Mouse (Mus musculus) spleen, adult 2 months (tissue): ENCODE data around the gene Tbc1d10a. TPM values are rescaled to one million over a fixed set of nuclear protein-coding genes. Genes with fewer than 3 reads are reported as not detected.

Experiments used
- DNase-seq, 2 experiments: peaks; one replicate each; pipeline versions ENCODE4 v3.0.0 to v3.0.0-alpha.2; 2012 to 2021; ENCODE audit warnings: low spot score in 2 of 2, low read depth in 1 of 2
- H3K27ac ChIP-seq: fragments of 200-500 bp; 2 replicates; pipeline ENCODE4 v1.5.1; 2012; ENCODE audit warnings: low read length, inconsistent platforms; ENCODE audit not compliant: insufficient read depth
- H3K27me3 ChIP-seq: fragments of 200-500 bp; 2 replicates; pipeline ENCODE4 v1.6.1; 2012; ENCODE audit warnings: mild to moderate bottlenecking, moderate library complexity, low read length, inconsistent platforms; ENCODE audit not compliant: control insufficient read depth, insufficient read depth
- H3K36me3 ChIP-seq: fragments of 200-500 bp; 2 replicates; pipeline ENCODE4 v1.6.1; 2012; ENCODE audit warnings: mild to moderate bottlenecking, low read length, inconsistent platforms; ENCODE audit not compliant: control insufficient read depth, insufficient read depth
- H3K4me1 ChIP-seq: fragments of 200-500 bp; 2 replicates; pipeline ENCODE4 v1.6.1; 2011; ENCODE audit warnings: inconsistent platforms; ENCODE audit not compliant: control insufficient read depth, insufficient read depth, insufficient read length
- H3K4me3 ChIP-seq: fragments of 200-500 bp; 2 replicates; pipeline ENCODE4 v1.5.1; 2011; ENCODE audit warnings: mild to moderate bottlenecking, inconsistent platforms; ENCODE audit not compliant: insufficient read depth, insufficient read length; ENCODE audit errors: extremely low read depth
- CTCF ChIP-seq: fragments of 200-500 bp; IDR thresholded peaks from 2 replicates; pipeline ENCODE4 v1.5.1; 2011; ENCODE audit warnings: mild to moderate bottlenecking, inconsistent platforms; ENCODE audit not compliant: insufficient read depth, insufficient read length, insufficient replicate concordance; ENCODE audit errors: extremely low read depth
- POLR2A ChIP-seq: fragments of 200-500 bp; IDR thresholded peaks from 2 replicates; pipeline ENCODE4 v1.6.1; 2011; ENCODE audit warnings: low read depth, low read length, inconsistent platforms
- WGBS: fragments of 180-500 bp; shearing (Covaris S2); methylation state at CpG from one replicate; pipeline ENCODE4 v1.1.7; 2018; 5-methylcytosine and 5-hydroxymethylcytosine counted together
- polyA plus RNA-seq: library from polyadenylated mRNA; depleted of rRNA; stranded (reverse); fragments of >200 nt; gene quantifications from 2 replicates; pipeline ENCODE4 v1.2.3, GENCODE M21; 2012

Tbc1d10a gene
- polyA plus RNA-seq, 1 experiment = 46.7 TPM

DNA sequence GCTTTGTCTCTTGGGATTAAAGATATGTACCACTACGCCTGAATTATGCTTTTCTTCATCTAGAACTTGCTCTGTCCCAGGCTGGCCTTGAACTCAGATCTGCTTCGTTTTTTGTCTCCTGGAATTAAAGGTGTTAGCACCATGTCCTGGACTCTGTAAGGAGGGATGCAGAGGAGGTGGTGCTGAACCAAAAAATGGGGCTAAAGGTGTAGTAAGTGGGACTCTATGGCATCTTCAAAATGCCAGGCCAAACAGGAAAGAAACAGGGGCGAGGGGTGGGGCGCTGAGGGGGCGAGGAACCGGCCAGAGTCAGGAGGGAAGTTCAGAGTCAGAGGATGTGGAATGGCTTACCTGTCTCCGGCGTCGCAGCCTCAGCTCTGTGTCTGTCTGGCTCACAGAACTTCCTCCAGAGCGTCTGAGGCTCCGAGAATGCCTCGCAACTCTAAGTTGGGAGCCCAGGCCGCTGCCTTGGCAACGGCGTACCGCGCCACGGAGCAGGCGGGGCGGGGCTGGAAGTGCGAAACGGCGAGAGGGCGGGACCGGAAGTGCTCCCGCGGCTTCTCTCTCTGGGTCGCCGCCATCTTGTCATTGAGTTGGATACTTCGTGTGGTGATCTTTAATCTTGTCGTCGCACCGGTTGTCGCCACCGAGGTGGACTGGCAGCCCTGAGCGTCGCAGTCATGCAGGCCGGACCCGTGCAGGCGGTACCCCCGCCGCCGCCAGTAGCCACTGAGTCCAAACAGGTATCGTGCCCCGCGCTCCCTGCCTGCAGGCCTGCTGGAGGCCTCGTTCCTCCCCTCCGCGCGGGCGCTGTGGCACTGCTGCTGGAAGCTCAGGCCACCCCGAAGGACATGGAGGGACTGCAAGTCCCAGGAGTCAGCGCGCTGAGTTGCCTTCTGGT lies 26.5 kb upstream of the Tbc1d10a start, which contains the start of the genes Ccdc157 and Sf3a1:
Gene Ccdc157 (minus strand): TSS at position 486 of the 901 bp plus-strand sequence.
Gene Sf3a1 (plus strand): TSS at position 543 of the 901 bp plus-strand sequence.
- 2% methylated on average over 54 of the region's 54 CpGs for WGBS

DNA sequence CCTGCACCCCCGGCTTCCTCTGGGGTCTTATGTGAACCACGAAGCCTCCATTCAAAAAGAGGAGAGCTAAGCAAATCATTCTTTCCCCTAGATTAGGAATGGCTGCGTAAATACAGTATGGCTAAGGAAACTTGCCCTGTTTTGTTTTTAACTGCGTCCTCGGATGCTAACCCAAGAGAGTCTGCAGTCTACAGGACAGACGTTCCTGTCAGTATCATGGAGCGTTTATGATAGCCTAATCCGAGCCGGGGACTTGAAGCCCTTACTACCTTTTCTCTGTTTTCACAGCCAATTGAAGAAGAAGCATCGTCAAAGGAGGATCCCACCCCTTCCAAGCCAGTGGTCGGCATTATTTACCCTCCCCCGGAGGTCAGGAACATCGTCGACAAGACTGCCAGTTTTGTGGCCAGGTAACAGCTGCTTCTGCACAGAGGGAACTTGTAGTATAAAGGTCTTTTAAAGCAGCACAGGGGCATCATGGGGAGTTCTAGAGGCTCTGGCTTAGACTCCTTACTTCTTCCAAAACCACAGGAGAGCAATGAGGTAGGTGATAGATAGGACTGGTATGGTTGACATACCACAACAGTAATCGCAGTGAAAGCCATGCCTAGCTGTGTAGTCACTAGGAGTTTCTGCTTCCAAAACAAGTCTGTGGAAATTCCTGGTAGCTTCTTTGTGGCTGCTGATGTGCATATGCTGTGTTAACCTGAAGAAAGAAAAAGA lies 25.7 kb upstream of the Tbc1d10a start:
- TF ChIP-seq CTCF (no peak), POLR2A (no peak)
- Histone ChIP-seq H3K36me3 (peaks cover 24% of the 10 kb centered on the region), H3K27me3 (no peaks in the 10 kb centered on the region), H3K4me1 (no peaks in the 10 kb centered on the region; the same call in 1 of the 2 replicates), H3K27ac (no peak overlapping the region), H3K4me3 (peak overlapping the region; percentile 87)
- WGBS = 5% methylated on average over 15 of the region's 15 CpGs
- no peak for DNase-seq

More for the DNA sequence above, 26.5 kb upstream of the Tbc1d10a start, which contains the start of the genes Ccdc157 and Sf3a1:
- DNase-seq = peak; percentile 79 to 93
- H3K27me3 ChIP-seq = no peaks in the 10 kb centered on the region
- no peak for TF ChIP-seq CTCF
- 0 out of 2 replicates have a peak, but pooled peaks have one; percentile 5 for TF ChIP-seq POLR2A
- peaks cover 18% of the 10 kb centered on the region for H3K36me3 ChIP-seq
- peak within 1 kb of the TSS; percentile 62 for H3K27ac ChIP-seq
- peak within 1 kb of the TSS; percentile 87 for H3K4me3 ChIP-seq
- H3K4me1 ChIP-seq = no peaks in the 10 kb centered on the region; the same call in 1 of the 2 replicates

DNA sequence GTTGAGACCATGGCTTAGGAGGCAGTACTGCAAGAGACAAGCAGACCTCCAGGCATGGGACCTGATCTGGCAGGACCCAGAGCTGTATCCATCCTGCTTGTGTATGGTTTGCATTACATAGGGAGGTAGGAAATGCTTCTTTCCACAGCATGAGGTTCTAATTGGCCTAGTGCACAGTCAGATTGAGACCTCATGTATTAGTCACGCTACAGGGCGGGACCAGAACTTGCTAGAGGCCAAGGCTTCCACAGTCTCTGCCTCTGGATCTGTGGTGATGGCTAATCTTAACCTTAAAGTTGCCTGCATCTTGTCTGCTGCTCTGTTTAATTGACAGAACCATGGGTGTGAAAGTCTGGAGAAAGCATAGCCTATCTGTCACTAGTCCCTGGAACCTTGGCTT lies 21.9 kb upstream of the Tbc1d10a start:
- DNase-seq = no peak
- H3K27ac ChIP-seq = no peak overlapping the region
- TF ChIP-seq POLR2A (no peak), CTCF (no peak)
- 97% methylated on average over 2 of the region's 2 CpGs for WGBS
- no peak overlapping the region for H3K4me3 ChIP-seq
- no peaks in the 10 kb centered on the region for H3K27me3 ChIP-seq
- peaks cover 50% of the 10 kb centered on the region for H3K36me3 ChIP-seq
- no peaks in the 10 kb centered on the region; the same call in 1 of the 2 replicates for H3K4me1 ChIP-seq

DNA sequence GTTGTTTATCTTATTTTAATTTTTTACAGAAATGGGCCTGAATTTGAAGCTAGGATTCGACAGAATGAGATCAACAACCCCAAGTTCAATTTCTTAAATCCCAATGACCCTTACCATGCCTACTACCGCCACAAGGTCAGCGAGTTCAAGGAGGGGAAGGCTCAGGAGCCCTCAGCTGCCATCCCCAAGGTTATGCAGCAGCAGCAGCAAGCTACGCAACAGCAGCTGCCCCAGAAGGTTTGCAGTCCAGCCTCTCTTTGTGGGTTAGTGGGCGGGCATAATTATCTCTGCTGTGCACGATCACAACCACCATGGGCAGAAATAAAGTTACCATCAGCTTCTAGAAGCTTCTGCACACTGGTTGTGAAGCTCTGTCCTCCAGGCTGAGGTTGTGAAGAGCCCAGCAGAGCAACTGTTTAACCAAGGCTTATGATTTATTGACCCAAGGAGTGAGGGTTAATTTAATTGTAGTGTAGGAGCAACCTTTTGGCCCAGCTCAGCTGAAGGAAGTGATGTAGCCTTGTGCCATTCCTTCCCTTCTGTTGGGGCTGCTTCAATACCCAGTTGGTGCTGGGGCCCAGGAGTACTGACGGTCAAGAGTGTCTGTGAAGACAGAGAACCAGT lies 20.0 kb upstream of the Tbc1d10a start:
- 89% methylated on average over 7 of the region's 7 CpGs for WGBS
- Histone ChIP-seq H3K27ac (no peak overlapping the region), H3K36me3 (peaks cover 65% of the 10 kb centered on the region), H3K27me3 (no peaks in the 10 kb centered on the region), H3K4me3 (no peak overlapping the region), H3K4me1 (no peaks in the 10 kb centered on the region)
- TF ChIP-seq POLR2A (no peak), CTCF (no peak)
- DNase-seq = no peak

DNA sequence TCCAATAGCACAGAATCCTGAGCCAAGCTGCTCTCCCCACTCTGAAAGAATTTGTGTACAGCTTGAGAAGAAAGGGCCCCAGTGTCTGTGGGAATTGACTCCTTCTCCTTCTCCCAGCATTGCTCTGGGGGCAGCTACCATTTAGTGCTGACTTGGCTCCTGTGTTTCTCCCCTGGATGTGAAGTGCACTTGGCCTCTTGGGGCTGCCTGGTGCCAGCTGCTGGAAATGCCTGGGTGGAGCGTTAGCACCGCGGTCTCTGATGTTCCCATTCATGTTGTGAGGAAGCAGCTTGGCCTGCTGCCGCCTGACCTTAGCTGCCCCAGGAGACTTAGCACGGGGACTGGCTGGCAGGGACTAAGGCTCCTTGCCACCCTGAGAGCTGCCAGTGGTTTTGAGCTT lies 12.0 kb upstream of the Tbc1d10a start:
- Histone ChIP-seq H3K27me3 (no peaks in the 10 kb centered on the region), H3K27ac (no peak overlapping the region), H3K4me3 (no peak overlapping the region), H3K36me3 (peaks cover 82% of the 10 kb centered on the region), H3K4me1 (no peaks in the 10 kb centered on the region)
- TF ChIP-seq CTCF (no peak), POLR2A (no peak)
- 73% methylated on average over 5 of the region's 5 CpGs for WGBS
- no peak for DNase-seq

DNA sequence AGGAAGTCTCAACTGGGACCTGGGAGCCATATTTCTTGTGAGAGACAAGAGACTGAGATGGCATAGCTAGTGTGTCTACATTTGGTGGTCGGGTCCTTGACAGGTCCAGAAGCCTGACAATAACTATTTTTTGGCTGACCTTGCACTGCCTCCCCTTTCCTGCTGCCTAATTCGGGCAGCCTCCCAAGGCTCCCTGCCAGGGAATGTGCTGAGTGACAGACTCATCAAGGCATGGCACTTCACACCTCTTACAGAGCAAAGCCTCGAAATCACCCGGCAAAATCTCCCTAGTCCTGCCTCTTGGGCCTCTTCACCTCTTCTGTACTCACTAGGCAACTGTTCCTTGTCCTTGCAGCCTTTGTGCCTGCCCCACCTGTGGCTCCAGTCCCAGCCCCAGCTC lies 8.9 kb upstream of the Tbc1d10a start:
- DNase-seq = no peak
- 86% methylated on average over 4 of the region's 4 CpGs for WGBS
- Histone ChIP-seq H3K27me3 (no peaks in the 10 kb centered on the region), H3K27ac (no peak overlapping the region), H3K4me1 (no peaks in the 10 kb centered on the region), H3K4me3 (no peak overlapping the region), H3K36me3 (peaks cover 74% of the 10 kb centered on the region)
- TF ChIP-seq CTCF = no peak
- TF ChIP-seq POLR2A = no peak
